Mouse (Mus musculus): ENCODE data around the gene D630045J12Rik.
A peak's percentile ranks its signal among the peaks of the same experiment; 100 is the strongest.

Gene D630045J12Rik

DNA sequence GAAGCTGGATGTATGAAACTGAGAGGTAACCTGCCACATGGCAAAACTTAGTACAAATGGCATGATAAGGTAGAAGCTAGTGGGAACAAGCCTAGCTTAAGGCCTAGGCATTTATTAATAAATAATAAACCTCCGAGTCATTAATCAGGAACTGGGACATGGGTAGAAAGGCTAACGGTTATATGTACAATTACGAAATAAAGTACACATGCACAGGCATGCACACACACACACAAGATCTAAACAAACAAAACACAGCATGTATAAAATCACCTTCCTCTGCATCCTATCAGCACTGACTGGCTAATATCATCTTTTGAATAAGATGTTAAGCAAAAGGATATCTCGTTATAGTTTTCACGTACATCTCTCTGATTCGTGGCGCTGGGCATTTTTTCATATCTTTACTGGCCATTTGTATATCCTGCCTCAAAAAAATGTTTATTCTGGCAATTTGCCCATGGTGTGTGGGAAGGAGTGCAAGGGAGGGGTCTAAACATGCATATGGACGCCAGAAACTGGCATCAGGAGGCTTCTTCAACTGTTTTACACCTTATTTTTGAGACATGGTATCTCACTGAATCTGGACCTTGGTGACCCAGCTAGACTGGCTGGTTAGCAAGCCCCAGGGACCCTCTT lies 67.4 kb downstream of the D630045J12Rik start:
- no peak for DNase-seq

DNA sequence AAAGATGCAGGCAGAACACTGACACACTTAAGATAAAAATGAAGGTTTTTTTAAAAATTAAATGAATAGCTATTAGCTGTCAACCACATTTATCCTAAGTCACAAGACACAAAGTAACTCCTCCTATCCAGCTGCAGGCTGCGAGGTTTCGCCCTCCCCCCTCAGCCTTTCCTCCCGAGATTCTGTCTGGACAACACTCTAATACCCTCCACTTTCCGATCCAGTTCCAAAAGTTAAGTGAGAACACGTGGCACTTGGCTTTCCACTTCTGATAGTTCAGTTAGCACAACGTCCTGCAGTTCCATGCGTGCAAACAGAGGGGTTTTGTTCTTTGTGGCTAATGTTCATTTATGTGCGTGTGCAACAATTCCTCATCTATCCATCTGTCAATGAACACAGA lies 69.0 kb downstream of the D630045J12Rik start:
- DNase-seq = no peak

DNA sequence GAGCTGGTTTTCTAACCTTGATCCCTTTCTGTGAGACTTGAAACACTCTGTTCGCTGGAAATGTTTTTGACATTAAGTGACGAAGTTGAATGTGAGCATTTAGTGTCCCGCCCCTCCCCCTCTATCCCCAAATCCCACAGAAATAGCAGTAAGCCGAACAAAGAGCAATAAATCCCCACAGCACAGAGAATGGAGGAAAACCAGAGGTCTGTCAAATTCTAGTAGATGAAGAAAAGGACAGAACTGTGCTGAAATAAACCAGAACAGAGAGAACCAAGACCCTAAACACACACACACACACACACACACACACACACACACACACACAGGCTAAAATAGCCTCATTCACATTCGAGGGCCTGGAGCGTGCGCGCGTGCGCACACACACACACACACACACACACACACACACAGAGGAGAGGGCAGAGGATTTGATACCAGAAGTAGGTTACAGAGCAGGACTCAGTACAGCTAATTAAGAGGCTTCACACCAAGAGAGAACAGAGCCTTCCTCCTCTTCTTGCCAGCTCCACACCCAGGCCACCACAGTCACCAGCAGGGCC lies 72.0 kb downstream of the D630045J12Rik start:
- no peak for DNase-seq

DNA sequence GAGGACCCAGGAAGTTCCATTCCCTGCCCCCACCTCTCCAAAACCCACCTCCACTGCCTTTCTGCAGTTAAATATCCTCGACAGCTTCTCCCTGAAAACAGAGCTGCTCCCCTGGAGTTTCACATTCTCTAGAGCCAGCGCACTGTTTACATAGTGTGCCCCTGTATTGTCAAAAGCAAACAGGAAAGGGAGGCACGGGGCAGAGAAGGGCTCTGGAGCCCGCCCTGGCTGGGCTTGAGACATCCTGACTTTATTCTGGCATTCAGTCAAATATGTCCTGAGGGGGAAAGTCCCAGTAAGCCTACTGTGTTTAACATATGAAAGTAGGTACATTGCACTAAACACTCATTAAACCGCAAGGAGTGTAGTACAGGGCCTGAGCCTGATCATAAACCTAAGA lies 73.1 kb downstream of the D630045J12Rik start:
- no peak for DNase-seq

DNA sequence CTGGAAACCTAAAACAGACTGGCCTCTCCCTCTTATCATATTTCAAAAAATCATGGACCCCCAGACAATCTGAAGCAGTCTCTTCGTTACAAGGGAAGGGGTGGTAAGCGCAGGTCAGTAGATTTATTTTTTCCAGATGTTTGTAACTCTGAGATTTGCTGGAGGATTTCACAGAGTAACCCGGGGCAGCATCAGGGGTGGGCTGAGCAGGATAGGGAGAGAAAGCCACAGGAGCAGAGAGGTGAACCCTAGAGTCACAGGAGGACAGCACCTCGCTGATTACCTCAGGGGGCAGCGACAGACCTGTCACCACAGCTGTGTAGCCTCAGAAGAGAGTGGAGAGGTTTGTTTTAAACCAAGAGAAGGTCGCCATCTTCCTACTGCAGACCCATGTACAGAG lies 88.4 kb downstream of the D630045J12Rik start:
- no peak for DNase-seq

DNA sequence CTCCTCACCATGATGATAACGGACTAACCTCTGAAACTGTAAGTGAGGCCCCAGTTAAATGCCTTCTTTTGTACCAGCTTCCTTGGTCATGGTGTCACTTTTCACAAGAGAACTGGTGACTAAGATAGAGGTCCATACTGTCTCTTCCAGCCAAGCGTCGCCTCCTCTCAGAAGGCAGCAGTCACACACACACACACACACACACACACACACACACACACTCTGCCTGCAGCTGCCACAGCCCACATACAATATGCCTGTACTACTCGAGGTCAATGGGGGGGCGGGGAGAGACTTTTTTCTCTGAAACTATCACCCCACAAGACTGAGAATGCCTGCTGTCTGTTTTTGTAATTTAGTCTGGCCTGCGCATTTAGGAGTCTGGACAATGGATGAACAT lies 89.1 kb downstream of the D630045J12Rik start:
- DNase-seq = no peak

DNA sequence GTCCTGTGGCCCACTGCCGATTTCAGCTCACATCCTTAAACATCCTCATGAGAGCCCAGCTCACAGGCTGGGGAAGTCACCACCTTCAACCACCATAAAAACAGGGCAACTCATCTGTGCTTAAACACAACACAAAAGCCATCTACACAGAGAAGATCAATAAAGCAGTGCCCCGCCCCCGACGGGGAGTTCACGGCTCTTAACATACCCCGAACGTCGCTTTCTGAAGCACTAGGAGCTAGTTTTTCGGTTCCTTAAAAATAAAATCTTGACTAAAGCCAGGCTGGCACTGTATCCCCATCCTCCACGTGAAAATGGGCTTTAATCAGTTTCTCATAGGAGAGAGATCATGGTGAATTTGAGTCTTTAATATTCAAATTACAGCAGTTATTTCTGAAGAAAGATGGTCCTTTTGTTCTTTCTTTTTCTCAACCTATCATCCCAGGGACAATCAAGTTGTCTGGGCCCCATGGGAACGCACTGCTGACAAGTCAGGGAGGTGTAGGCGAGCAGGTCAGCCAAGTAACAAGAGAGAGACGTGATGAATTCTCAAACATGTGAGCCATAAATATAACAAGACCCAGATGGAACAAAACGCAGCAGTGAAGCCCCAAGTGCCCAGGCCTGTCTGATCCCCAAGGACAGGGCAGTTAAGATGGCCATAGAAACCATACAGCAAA lies 90.8 kb downstream of the D630045J12Rik start:
- DNase-seq = no peak

DNA sequence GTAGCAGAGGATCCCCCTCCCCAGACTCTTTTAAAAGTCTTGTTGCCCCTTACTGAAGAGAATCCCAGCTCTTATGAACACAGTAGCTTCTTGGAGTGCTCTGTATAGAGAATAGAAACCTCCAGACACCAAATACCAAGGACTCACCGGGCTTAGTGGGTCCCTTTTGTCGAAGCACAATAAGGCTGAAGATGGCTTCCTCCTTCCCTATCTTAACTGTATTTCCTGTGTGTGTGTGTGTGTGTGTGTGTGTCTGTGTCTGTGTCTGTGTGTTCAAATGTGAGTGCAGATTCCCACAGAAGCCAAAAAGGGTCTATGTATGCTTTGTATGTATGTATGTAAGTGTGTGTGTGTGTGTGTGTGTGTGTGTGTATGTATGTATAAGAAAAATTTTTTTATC lies 93.3 kb downstream of the D630045J12Rik start:
- no peak for DNase-seq

DNA sequence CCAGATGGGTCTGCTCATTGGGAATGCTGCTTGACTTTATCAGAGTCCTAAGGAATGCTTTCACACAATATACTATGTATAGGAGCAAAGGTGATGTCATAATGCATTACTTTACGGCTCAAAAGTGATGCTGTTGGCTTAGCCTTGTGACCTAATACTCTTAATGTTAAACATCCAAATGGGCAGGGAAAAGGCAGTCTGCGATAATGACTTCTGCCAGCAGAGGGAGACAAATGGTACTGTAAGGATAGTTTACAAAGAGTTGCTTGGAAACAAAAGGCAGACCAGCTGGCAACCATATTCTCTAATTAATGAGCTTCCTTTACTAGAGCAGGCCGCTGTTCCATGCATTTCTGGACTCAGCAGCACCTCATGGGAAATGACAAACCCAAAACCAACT lies 93.7 kb downstream of the D630045J12Rik start:
- DNase-seq = peak; percentile 80

DNA sequence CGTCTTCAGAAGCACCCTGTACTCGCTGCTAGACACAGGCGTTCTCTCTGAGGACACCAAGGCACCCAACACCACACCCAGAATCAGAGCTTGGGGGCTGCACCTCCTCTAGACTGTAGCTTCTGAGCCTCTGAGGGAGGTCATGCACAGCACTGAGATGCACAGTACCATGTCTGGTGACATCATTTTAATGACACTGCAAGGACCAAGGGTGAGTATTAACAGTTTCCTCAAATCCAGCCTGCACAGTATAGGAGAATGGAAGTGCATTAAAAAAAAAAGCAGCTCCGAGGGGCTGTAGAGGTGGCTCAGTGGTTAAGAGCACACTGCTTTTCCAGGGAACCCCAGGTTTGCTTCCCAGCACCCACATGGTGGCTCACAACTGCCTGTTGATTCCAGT lies 94.2 kb downstream of the D630045J12Rik start:
- DNase-seq = no peak

DNA sequence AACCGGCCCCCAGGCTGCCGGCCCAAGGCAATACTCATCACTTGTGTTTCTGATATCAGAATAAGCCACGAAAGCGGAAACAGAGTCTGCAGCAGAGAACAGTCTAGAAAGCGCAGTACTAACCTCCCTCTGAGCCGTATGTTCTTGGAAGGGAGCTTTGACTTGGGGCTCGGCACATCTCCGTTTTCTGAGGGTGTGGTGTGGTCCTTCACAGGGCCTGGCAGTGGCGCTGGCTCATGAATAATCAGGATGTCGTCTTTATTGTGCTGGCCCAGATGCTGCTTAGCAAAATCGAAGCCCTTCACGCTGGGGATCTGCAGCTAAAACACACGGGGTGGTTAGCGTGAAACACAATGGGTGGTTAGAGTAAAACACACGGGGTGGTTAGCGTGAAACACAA lies 95.9 kb downstream of the D630045J12Rik start:
- DNase-seq = no peak

DNA sequence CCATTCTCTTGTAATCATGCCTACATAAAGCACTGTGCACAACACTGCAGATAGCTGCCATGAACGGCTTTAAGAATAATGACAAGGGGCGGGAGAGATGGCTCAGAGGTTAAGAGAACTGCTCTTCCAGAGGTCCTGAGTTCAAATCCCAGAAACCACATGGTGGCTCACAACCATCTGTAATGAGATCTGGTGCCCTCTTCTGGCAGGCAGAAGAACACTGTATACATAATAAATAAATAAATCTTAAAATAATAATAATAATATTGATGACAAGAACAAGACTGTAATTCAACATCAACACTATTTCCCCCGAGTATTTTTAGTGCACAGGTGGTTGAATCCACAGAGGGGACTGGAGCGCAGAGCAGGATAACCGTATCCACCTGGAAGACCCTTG lies 97.6 kb downstream of the D630045J12Rik start:
- DNase-seq = no peak

DNA sequence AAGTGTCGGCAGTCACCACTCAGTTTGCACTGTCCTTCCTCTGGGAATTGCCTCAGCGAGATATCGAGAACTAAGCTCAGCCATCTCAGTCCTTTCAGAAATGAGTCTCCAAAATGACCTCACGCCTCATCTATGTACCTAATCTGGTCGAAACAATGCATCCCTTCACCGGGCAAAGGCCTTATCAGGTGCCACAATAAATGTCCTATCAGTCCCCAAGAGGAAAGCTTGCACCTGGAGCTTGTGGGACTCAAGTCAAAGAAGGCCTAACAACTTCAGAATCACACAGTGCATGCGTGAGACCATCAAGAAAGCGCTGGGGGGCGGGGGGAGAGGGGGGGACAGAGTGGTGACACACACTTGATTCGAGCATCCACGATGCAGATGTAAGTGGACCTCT lies 101.5 kb downstream of the D630045J12Rik start:
- DNase-seq = no peak

DNA sequence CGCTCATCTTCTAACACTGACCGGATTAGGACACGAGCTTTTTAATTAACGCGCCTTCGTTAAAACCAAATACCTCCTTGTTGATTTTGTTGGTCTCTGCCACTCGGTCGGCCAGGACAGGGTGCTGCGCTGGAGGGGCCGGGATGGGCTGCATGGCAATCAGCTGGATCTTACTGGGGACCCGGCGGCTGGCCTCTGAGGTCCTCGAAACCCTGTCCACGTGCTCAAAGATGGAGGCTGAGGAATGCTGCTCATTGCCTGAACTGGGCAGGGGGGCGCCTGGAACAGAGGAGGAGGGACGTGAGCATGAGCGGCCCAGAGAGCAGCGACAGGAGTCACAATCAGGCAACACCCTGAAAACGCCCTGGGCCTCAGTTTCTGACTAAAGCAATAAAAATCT lies 104.3 kb downstream of the D630045J12Rik start:
- no peak for DNase-seq

DNA sequence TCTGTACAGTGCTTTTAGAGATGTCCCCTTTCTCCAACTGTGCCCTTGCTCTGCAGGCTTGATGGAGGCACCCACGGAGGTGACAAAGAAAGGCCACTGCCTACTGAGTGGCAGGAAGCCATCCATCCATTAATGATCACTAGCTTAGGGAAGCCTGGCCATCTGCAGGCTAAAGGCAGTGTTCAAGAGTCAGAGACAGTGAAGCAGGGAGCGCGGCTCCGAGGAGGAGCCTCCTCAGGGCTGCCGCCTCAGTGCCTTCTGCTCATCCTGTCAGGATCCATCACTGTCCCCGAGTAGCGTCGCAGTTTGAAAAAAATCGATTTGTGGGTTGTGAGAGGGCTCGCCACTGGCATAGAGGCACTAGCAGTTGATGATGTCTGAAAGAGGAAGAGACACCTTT lies 105.2 kb downstream of the D630045J12Rik start:
- no peak for DNase-seq

DNA sequence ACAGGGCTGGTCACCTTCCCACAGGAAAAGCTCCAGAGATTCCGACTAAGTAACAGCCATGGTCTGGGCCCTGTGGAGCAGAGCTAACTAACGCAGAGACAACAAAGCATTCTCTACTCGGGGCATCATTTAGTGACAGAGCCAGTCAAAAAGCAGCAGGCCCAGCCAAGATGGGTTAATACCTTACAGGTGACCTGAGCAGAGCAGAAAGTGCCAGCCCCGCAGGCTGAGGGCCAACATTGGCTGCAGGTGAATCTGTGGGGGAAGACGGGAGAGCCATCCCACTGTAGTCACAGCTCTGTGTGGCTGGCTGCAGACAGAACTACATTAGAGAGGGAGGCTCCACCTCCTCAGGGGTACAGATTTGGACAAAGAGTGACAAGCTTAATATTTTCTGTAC lies 106.5 kb downstream of the D630045J12Rik start:
- DNase-seq = no peak

DNA sequence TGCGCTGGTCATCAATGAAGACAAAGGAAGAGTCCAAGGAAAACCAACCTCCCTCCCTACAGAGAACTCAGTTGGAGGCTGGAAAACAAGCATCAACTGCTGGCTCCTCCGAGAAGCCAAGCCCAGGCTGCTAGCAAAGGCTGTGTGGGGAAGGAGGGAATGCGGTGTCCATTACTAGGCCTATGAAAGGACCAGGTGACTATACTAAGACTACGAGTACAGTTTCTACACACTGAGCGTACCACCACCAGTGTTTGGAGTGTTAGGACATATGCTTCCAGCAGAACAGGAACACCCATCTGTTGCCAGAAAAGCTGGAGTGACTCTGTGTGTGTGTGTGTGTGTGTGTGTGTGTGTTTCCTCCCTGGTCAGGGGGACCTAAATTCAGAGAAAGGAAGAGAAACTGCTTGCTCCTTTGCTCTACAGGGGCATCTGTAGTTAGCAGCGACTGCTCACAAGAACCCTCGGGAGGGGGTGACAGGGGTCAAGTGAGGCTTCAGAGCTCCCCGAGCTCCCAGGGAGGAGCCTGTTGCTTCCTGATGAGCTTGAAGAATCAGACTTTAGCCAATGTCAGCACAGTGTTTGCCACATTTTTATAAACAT lies 108.2 kb downstream of the D630045J12Rik start:
- DNase-seq = no peak

DNA sequence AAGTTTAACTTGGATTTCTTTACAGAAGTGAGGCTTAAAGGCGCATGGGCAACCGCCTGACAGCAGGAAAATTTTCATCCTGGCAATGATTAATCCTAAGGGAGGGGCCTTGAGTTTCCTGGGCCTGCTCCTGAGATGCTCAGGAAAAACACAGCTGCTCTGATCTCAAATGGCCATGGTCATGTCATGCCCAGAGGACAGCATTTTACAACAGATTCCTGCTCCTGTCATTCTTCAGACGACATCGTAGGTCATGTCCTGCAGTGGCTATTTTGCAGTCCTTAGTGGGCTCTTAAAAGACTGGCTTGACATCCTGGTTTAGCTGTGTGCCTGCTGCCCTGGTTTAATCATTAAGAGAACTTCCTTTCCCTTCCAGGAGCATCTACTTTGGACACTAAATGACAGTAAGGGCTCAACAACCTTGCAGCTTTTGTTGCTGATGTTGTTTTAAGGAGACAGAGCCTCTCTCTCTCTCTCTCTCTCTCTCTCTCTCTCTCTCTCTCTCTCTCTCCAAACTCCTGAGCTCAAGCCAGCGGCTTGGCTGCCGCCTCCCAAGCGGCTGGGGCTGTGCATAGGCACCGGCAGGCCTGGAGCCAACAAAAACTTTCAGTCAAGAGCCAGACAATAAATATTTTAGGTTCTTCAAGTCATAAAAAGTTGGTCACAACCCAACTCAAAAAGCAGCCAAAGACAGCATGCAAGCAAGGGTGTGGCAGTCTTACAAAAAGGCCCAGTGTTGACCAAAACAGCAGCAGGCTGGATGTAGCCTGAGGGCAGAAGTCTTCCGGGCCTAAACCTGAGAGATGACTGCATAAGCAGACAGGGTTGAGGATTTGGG lies 109.4 kb downstream of the D630045J12Rik start:
- DNase-seq = no peak

DNA sequence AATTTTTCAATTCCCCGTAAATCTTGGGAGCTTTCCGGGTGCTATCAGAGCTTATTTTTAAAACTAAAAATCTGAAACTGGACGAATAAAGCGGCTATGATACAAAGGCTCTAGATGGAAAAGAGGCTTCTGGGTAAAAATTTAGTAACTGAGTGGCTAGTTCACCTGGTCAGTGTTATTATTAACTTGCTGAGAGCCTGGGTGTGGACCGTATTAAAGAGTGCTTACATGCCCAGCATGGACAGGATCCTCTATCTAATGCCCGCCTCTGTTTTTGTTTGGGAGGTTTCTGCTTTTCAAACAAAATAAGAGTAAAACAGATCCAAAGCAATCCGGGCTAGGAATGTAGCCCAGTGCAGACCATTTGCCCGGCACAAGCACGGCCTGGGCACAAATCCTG lies 113.4 kb downstream of the D630045J12Rik start:
- DNase-seq = no peak

DNA sequence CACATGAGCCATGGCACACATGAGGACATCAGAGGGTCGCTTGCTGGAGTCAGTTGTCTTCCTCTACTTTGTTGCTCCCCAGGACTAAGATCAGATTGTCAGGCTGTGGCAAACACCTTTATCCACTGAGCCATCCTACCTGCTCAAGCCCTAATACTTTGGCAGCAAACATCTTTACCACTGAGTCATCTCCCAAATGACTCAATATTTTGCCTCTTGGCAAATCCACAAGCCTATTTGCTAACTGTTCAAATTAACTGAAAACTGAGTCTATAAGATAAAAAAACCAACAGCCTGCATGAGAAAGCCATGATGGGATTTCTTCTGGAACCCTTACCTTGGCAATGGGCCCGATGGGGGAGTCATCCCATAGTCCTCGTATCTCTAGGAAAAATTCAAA lies 114.7 kb downstream of the D630045J12Rik start:
- DNase-seq = no peak

DNA sequence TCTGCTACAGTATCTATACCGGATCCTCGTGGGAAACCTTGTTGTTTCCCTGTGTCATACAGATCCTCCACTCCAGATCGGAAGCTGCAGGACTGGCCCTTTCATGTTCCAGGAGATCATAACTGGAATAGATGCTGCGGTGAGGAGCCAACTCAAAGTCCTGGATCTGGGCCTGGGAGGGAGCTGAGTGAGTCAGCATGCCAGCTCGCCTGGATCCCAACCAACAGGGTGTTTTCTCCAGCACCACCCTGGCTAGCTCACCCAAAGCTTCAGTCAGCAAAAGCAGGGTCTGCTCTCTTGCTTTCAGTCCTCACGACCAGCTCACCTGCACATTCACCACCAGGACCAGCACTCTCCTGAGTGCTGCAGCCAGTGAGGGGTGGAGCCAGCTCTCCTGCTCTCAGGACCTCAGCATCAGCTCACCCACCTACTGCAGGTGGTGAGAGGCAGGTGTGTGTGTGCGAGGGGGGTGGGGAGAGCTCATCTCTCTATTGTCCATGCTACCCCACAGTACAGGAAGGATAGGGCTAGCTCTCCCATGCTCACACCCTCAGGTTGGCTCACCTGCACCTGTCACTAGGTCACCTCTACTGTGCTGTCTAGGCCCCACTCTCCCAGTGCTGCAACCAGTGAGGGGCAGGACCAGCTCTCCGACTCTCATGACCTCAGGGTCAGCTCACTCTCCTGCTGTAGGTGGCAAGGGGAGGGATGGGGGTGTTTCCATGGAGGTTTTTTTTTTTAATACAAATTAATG lies 118.8 kb downstream of the D630045J12Rik start:
- peak; percentile 70 for DNase-seq

DNA sequence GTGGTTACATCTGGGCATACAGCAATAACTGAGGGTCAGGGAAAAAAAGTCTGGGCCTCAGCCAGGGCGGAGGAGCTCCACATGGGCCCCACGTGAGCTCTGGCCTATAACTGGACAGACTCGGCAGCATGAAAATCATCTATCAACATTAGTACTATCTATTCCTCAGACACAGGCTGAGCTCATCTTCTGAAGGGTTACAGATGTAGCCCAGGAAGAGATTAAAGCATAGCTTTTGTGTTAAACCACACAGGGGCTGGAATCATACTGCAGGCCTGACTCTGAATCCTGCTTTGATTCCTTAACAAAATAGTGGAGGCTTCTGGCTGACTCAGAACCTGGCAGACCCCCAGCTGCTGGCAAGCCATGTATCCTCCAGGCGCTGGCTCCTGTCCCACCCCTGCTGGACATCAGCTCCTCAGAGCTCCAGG lies 122.0 kb downstream of the D630045J12Rik start:
- DNase-seq = peak; percentile 69
